Mouse (Mus musculus) embryonic facial prominence, embryonic 13.5 days (tissue): Measurements from ENCODE around the gene Try5. TPM values are rescaled to one million over a fixed set of nuclear protein-coding genes. Genes with fewer than 3 reads are reported as not detected.
"Not testable (repeated sequence)": the region's sequence is repeated elsewhere in the genome, so short reads cannot be mapped to it uniquely, and the experiment has no call there.

Source experiments
- ATAC-seq: fragments of 200-750 bp; cut with Nextera tagmentation; 2 replicates; pipeline ENCODE4 v1.8.0; 2017; ENCODE audit warnings: low read depth; ENCODE audit not compliant: insufficient number of reproducible peaks, insufficient read depth, low FRiP score, low TSS enrichment
- H3K27ac ChIP-seq: fragments of 300-500 bp; sonication (generic); 2 replicates; pipeline ENCODE4 v1.5.1; 2015; ENCODE audit warnings: moderate library complexity, mild to moderate bottlenecking, inconsistent platforms
- H3K27me3 ChIP-seq: fragments of 300-500 bp; sonication (generic); 2 replicates; pipeline ENCODE4 v1.6.1; 2015; ENCODE audit warnings: mild to moderate bottlenecking, inconsistent platforms
- H3K36me3 ChIP-seq: fragments of 300-500 bp; sonication (generic); 2 replicates; pipeline ENCODE4 v1.6.1; 2015; ENCODE audit warnings: mild to moderate bottlenecking, inconsistent platforms
- H3K4me1 ChIP-seq: fragments of 300-500 bp; sonication (generic); 2 replicates; pipeline ENCODE4 v1.6.1; 2015; ENCODE audit warnings: inconsistent platforms
- H3K4me2 ChIP-seq: fragments of 300-500 bp; sonication (generic); 2 replicates; pipeline ENCODE4 v1.6.1; 2015; ENCODE audit warnings: moderate library complexity, mild to moderate bottlenecking, inconsistent platforms
- H3K4me3 ChIP-seq: fragments of 300-500 bp; sonication (generic); 2 replicates; pipeline ENCODE4 v1.5.1; 2015; ENCODE audit warnings: mild to moderate bottlenecking, inconsistent platforms
- H3K9ac ChIP-seq: fragments of 300-500 bp; sonication (generic); 2 replicates; pipeline ENCODE4 v1.6.1; 2015; ENCODE audit warnings: mild to moderate bottlenecking, inconsistent platforms
- H3K9me3 ChIP-seq: fragments of 300-500 bp; sonication (generic); 2 replicates; pipeline ENCODE4 v1.6.1; 2016; ENCODE audit warnings: inconsistent platforms
- WGBS: fragments of 180-500 bp; shearing (Covaris S2); methylation state at CpG from one replicate; pipeline ENCODE4 v1.1.7; 2015; ENCODE audit warnings: mixed read lengths; 5-methylcytosine and 5-hydroxymethylcytosine counted together
- polyA plus RNA-seq: library from polyadenylated mRNA; unstranded; fragments of >200 nt; fragmentation: Nextera tagmentation; extraction: Ambion mirVana; gene quantifications from 2 replicates; pipeline ENCODE4 v1.2.1, GENCODE M21; 2015

Gene Try5
- polyA plus RNA-seq = not detected in 2 replicates

DNA sequence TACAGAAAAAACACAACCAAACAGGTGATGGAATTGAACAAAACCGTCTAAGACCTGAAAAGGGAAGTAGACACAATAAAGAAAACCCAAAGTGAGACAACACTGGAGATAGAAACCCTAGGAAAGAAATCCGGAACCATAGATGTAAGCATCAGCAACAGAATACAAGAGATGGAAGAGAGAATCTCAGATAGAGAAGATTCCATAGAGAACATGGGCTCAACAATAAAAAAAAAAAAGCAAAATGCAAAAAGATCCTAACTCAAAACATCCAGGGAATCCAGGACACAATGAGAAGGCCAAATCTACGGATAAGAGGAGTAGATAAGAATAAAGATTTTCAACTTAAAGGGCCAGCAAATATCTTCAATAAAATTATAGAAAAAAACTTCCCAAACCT lies at the start of gene Try5:
Gene Try5 (minus strand): TSS at position 101 of the 400 bp plus-strand sequence.
- H3K4me1 ChIP-seq, H3K4me2 ChIP-seq, H3K27me3 ChIP-seq, H3K36me3 ChIP-seq, ATAC-seq, H3K9ac ChIP-seq, H3K27ac ChIP-seq, H3K9me3 ChIP-seq, H3K4me3 ChIP-seq: not testable (repeated sequence)
- 69% methylated on average over 3 of the region's 3 CpGs for WGBS

DNA sequence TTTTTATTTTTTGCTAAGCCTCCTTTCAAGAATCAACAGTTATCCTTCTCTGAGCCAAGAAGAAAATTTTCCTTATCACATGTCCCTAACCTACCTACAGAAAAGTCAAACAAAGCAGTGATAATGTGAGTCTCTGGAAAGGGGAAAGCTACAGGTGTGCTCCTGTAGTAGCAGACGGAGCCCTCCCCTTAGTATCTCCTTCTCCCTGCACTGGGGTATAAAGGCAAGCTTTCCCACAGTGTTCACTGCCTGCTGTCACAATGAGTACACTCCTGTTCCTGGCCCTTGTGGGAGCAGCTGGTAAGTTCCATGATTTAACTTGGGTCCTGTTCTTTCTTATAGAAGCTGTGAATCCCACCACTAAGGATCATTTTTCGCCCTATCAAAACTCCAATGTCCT lies 37.3 kb upstream of the Try5 start, which contains the start of gene Try10:
Gene Try10 (plus strand): TSS at position 174 of the 400 bp plus-strand sequence.
- WGBS = 78% methylated on average over 2 of the region's 2 CpGs

DNA sequence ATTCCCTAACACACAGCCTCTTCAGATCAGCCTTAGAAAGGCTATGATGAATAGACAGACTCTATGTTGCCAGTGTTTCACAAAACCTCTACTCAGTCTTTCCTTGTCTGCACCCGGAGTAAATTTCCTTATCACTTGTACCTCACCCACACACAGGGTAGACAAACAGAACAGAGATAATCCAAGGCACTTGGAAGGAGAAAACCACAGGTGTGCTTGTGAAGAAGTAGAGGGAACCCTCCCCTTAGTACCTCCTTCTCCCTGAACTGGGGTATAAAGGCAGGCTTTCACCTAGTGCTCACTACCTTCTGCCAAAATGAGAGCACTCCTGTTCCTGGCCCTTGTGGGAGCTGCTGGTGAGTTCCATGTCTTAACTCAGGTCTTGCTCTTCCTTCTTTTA lies 14.7 kb downstream of the Try5 start, which contains the start of gene Try4:
Gene Try4 (plus strand): TSS at position 301 of the 400 bp plus-strand sequence.
- ATAC-seq = no peak
- no peaks in the 10 kb centered on the region for H3K36me3 ChIP-seq
- 76% methylated on average over 1 of the region's 1 CpGs for WGBS
- no peaks in the 10 kb centered on the region for H3K9me3 ChIP-seq
- no peak within 1 kb of the TSS for H3K4me2 ChIP-seq
- H3K4me1 ChIP-seq = no peaks in the 10 kb centered on the region
- no peak within 1 kb of the TSS for H3K27ac ChIP-seq
- H3K9ac ChIP-seq = no peak within 1 kb of the TSS
- no peak within 1 kb of the TSS for H3K4me3 ChIP-seq
- H3K27me3 ChIP-seq = no peaks in the 10 kb centered on the region

More for the DNA sequence above, 37.3 kb upstream of the Try5 start, which contains the start of gene Try10:
- Histone ChIP-seq H3K9me3 (no peaks in the 10 kb centered on the region), H3K4me1 (no peaks in the 10 kb centered on the region), H3K4me3 (no peak within 1 kb of the TSS), H3K36me3 (no peaks in the 10 kb centered on the region), H3K4me2 (no peak within 1 kb of the TSS), H3K9ac (no peak within 1 kb of the TSS), H3K27me3 (no peaks in the 10 kb centered on the region), H3K27ac (no peak within 1 kb of the TSS)
- ATAC-seq = no peak

DNA sequence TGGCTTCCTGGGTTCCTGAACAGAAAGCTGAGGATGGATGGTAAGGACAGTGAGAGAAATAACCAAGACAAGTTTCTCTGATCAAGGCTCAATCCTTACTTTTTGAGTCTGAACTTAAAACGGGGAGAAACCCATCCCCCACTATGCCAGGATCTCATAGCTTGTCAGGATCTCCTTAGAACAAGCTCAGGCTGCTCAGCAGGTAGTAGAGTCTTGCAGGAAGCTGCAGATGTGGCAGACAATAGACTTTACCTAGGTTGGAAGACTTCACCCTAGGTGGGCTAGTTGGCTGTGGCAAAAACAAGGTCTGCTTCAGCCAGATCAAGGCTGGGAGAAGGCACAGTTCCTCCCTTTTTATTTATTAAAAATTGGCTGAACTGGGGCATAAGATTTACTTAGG lies 18.4 kb downstream of the Try5 start:
- Histone ChIP-seq H3K27me3 (no peaks in the 10 kb centered on the region), H3K4me2 (no peak overlapping the region), H3K27ac (no peak overlapping the region), H3K4me3 (no peak overlapping the region), H3K9me3 (no peaks in the 10 kb centered on the region), H3K4me1 (no peaks in the 10 kb centered on the region), H3K36me3 (no peaks in the 10 kb centered on the region), H3K9ac (no peak overlapping the region)
- 12% methylated on average over 1 of the region's 1 CpGs for WGBS
- ATAC-seq = no peak

DNA sequence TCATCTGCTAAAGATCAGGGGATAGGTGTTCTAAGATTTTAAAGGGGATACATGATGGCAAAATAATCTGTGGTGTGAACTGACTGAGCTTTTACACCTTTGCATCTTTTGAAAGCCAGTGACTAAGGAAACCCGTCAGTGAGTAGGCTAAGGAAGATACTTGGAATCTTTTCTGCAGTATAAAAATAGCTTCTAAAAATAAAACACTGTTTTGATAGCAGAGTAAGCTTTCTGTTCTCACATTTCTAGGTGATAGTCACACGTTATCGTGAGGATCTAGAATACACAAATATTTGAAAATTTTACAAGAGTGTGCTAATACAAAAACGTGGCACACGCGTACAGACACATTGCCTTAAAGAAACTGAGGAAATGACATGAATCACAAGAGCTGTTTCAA lies 50.5 kb downstream of the Try5 start:
- WGBS = 90% methylated on average over 6 of the region's 6 CpGs
- H3K27ac ChIP-seq = no peak overlapping the region
- no peak overlapping the region for H3K4me3 ChIP-seq
- no peaks in the 10 kb centered on the region for H3K9me3 ChIP-seq
- no peak overlapping the region for H3K9ac ChIP-seq
- no peaks in the 10 kb centered on the region for H3K4me1 ChIP-seq
- H3K36me3 ChIP-seq = no peaks in the 10 kb centered on the region
- no peak for ATAC-seq
- H3K4me2 ChIP-seq = no peak overlapping the region
- H3K27me3 ChIP-seq = no peaks in the 10 kb centered on the region

DNA sequence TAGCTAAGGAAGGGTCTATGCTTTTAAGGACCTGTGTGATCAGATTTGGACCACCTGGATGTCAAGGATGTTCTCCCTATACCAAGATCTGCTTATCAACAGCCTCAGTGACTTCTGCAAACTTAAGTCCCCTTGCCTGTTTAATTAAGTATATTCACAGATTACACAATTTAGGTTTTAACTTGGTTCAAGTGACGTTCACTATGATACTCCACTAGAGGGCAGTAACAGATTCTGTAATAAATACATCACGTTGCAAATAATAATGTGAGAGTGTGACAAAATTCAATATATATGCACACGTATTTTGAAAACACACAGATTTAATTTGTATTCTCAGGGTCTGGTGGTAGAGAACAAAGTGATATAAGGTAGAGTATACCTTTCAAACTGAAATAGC lies 53.8 kb downstream of the Try5 start:
- Histone ChIP-seq H3K4me3 (no peak overlapping the region), H3K36me3 (no peaks in the 10 kb centered on the region), H3K4me2 (no peak overlapping the region), H3K4me1 (no peaks in the 10 kb centered on the region), H3K9me3 (no peaks in the 10 kb centered on the region), H3K9ac (no peak overlapping the region), H3K27ac (no peak overlapping the region), H3K27me3 (no peaks in the 10 kb centered on the region)
- WGBS = 43% methylated on average over 3 of the region's 3 CpGs
- ATAC-seq = no peak

Other genes starting within 250 kb of the Try5 start
- not detected in 2 replicates for gene Try4, start 14.6 kb downstream of the Try5 start, polyA plus RNA-seq
- gene Try10, start 37.3 kb upstream of the Try5 start, polyA plus RNA-seq = not detected in 2 replicates
- not detected in 2 replicates for gene Prss3, start 60.8 kb upstream of the Try5 start, polyA plus RNA-seq
- gene Gm5771, start 75.5 kb upstream of the Try5 start, polyA plus RNA-seq = not detected in 2 replicates
- not detected in 2 replicates for gene Gm10334, start 129.3 kb upstream of the Try5 start, polyA plus RNA-seq
- not detected in 2 replicates for gene Prss1, start 142.1 kb upstream of the Try5 start, polyA plus RNA-seq
- not detected in 2 replicates for gene Prss2, start 204.9 kb upstream of the Try5 start, polyA plus RNA-seq